Mouse (Mus musculus): Measurements from ENCODE around the gene Hmgcs1. TPM values are rescaled to one million over a fixed set of nuclear protein-coding genes. Genes with fewer than 3 reads are reported as not detected.

Gene Hmgcs1
- total RNA-seq (2023) = 10 to 100 TPM; 46.2 to 52.9 TPM

DNA sequence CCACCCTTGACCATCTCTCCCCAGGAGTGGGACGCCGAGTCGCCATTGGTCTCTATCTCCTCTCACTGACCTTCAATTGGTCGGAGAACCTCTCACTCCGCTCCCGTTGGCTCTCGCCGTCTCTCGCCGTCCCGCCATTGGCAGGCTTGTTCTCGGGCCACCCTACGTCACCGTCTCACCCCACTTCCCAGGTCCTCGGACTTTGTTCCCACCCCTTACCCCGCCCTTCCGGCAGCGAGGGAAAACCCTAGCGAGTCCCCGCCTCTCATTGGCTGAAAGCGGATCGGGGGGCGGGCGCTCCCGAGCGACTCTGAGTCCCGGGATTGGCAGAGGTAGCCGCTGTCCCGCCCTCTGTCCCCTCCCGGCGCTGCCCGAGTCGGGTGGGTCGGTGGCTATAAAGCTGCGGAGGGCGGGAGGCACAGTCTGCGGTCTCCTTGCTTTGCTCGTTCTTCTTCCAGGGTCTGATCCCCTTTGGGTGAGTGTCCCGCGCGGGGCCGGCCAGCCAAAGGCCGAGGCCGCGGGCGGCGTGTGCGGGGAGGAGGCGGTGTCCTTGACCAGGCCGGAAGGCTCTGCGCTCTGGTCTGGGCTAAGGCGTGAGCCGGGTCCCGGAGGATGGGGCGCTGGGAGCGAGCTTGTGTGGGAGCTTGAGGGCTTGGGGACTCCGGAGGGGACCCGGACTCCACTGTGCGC, at the start of gene Hmgcs1:
Hmgcs1 (plus strand) TSS at position 341 of the 690 bp plus-strand sequence.

GRCm38 (mm10) chr13:119755681-119756471, 65.7 kb downstream of the Hmgcs1 start, which contains the start of gene Nim1k:
Gene Nim1k, minus strand, starts transcription at chr13:119755882.

Other genes starting within 250 kb of the Hmgcs1 start
- 10 to 100 TPM; 43.7 to 44.4 TPM for gene 4833420G17Rik, start 227.6 kb upstream of the Hmgcs1 start, total RNA-seq (2023)
- 1 to 10 TPM; 2.5 to 2.9 TPM for gene Tmem267, start 202.3 kb upstream of the Hmgcs1 start, total RNA-seq (2023)
- not detected for gene 3110070M22Rik, start 202.0 kb upstream of the Hmgcs1 start, total RNA-seq (2023)
- not detected for gene Ccl28, start 66.6 kb upstream of the Hmgcs1 start, total RNA-seq (2023)
- gene Nim1k, start 65.5 kb downstream of the Hmgcs1 start, total RNA-seq (2023) = 1 to 10 TPM; 2.5 to 3.1 TPM
- gene Zfp131, start 100.5 kb downstream of the Hmgcs1 start, total RNA-seq (2023) = 10 to 100 TPM; 52.9 to 59.9 TPM
- not detected for gene AF067063, start 139.8 kb downstream of the Hmgcs1 start, total RNA-seq (2023)
- gene D13Ertd608e, start 145.6 kb downstream of the Hmgcs1 start, total RNA-seq (2023) = not detected
- gene Tcstv1, start 204.4 kb downstream of the Hmgcs1 start, total RNA-seq (2023) = not detected
- not detected for gene Gm21761, start 238.9 kb downstream of the Hmgcs1 start, total RNA-seq (2023)

Data from monocyte, adult 59 days (primary cell).